Mouse (Mus musculus) limb, embryonic 12.5 days (tissue): ENCODE measurements around the gene Ppil6. TPM values are rescaled to one million over a fixed set of nuclear protein-coding genes. Genes with fewer than 3 reads are reported as not detected.
A peak's percentile ranks its signal among the peaks of the same experiment; 100 is the strongest.
"Not testable (repeated sequence)": the region's sequence is repeated elsewhere in the genome, so short reads cannot be mapped to it uniquely, and the experiment has no call there.

Source experiments
- ATAC-seq: fragments of 200-750 bp; cut with Nextera tagmentation; 2 replicates; pipeline ENCODE4 v1.8.0; 2017; ENCODE audit warnings: low read depth, moderate TSS enrichment; ENCODE audit not compliant: insufficient number of reproducible peaks, insufficient read depth, low FRiP score, low TSS enrichment
- H3K27ac ChIP-seq: fragments of 300-500 bp; sonication (generic); 2 replicates; pipeline ENCODE4 v1.5.1; 2016; ENCODE audit warnings: mild to moderate bottlenecking, moderate library complexity
- H3K27me3 ChIP-seq: fragments of 300-500 bp; sonication (generic); 2 replicates; pipeline ENCODE4 v1.6.1; 2016; ENCODE audit warnings: mild to moderate bottlenecking, moderate library complexity
- H3K36me3 ChIP-seq: fragments of 300-500 bp; sonication (generic); 2 replicates; pipeline ENCODE4 v1.6.1; 2016; ENCODE audit warnings: mild to moderate bottlenecking, moderate library complexity
- H3K4me1 ChIP-seq: fragments of 300-500 bp; sonication (generic); replicated peaks from 2 replicates; pipeline ENCODE4 v1.6.1; 2016
- H3K4me2 ChIP-seq: fragments of 300-500 bp; sonication (generic); 2 replicates; pipeline ENCODE4 v1.6.1; 2016; ENCODE audit warnings: mild to moderate bottlenecking, moderate library complexity
- H3K4me3 ChIP-seq: fragments of 300-500 bp; sonication (generic); replicated peaks from 2 replicates; pipeline ENCODE4 v1.5.1; 2016; ENCODE audit warnings: mild to moderate bottlenecking
- H3K9ac ChIP-seq: fragments of 300-500 bp; sonication (generic); replicated peaks from 2 replicates; pipeline ENCODE4 v1.6.1; 2016; ENCODE audit warnings: mild to moderate bottlenecking, moderate library complexity
- H3K9me3 ChIP-seq: fragments of 300-500 bp; sonication (generic); 2 replicates; pipeline ENCODE4 v1.6.1; 2016; ENCODE audit warnings: mild to moderate bottlenecking, moderate library complexity
- WGBS: fragments of 180-500 bp; shearing (Covaris S2); methylation state at CpG from one replicate; pipeline ENCODE4 v1.1.7; 2016; 5-methylcytosine and 5-hydroxymethylcytosine counted together
- polyA plus RNA-seq: library from polyadenylated mRNA; unstranded; fragments of >200 nt; fragmentation: Nextera tagmentation; extraction: Ambion mirVana; gene quantifications from 2 replicates; pipeline ENCODE4 v1.2.1, GENCODE M21; 2016

The Ppil6 gene
- polyA plus RNA-seq, 1 experiment from 2014 or later, result 0.60 TPM

- not testable (repeated sequence) for H3K27ac ChIP-seq, H3K9ac ChIP-seq, ATAC-seq, H3K9me3 ChIP-seq, H3K4me1 ChIP-seq, H3K4me2 ChIP-seq, H3K36me3 ChIP-seq, H3K27me3 ChIP-seq, H3K4me3 ChIP-seq
- WGBS, result 3% methylated on average over 3 of the region's 3 CpGs
Measured at GRCm38 (mm10) chr10:41505446-41505845, 15.2 kb downstream of the Ppil6 start.

DNA sequence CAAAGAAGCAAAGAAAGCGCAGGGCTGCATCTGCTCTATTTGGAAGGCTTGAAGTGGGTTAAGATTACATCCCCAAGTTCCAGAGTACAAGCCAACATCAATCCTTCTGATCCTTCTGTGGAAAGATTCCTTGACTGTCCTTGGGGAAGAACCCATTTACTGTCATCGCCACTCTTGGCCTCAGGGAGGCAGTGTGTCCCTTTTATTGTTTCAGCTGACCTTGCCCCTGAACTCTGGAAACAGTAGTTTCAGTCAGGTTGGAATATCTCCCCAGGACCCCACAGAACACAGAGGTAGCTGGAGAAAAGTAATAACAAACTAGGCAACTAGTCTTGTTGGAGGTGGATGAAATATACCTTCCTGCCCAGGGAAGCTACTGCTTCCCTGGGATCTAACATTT, 18.9 kb downstream of the Ppil6 start:
- ATAC-seq, result no peak
- H3K4me3 ChIP-seq, result no peak overlapping the region
- H3K27me3 ChIP-seq, result no peaks in the 10 kb centered on the region
- no peaks in the 10 kb centered on the region for H3K9me3 ChIP-seq
- WGBS, result 41% methylated on average over 2 of the region's 2 CpGs
- H3K4me2 ChIP-seq, result no peak overlapping the region
- H3K27ac ChIP-seq, result no peak overlapping the region
- H3K9ac ChIP-seq, result no peak overlapping the region
- no peaks in the 10 kb centered on the region for H3K36me3 ChIP-seq
- H3K4me1 ChIP-seq, result no peaks in the 10 kb centered on the region

GRCm38 (mm10) chr10:41514301-41514700, 24.1 kb downstream of the Ppil6 start:
- WGBS, result 78% methylated on average over 4 of the region's 4 CpGs
- no peaks in the 10 kb centered on the region for H3K36me3 ChIP-seq
- no peaks in the 10 kb centered on the region for H3K4me1 ChIP-seq
- H3K4me3 ChIP-seq, result no peak overlapping the region
- H3K4me2 ChIP-seq, result no peak overlapping the region
- ATAC-seq, result no peak
- no peaks in the 10 kb centered on the region for H3K9me3 ChIP-seq
- no peak overlapping the region for H3K9ac ChIP-seq
- no peak overlapping the region for H3K27ac ChIP-seq
- no peaks in the 10 kb centered on the region for H3K27me3 ChIP-seq

DNA sequence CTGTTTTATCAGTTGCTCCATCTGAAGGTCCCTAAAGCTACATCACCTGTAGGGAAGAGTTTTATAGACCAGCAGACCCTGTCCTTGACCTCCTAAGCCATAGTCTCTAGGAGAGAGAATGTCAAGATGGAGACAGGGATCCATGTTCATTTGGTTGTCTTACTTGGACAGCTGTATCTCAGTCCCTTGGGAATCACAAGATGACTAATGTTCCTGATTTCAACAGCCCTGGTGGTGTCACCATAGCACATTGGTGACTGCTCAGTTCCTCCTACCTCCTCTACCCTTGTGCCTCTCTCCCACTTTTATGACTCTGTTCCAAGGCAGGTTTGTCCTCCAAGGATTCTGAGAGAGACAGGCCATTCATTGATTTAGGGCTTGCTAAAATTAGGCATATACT, 24.7 kb downstream of the Ppil6 start:
- no peaks in the 10 kb centered on the region for H3K27me3 ChIP-seq
- ATAC-seq, result no peak
- no peak overlapping the region for H3K27ac ChIP-seq

DNA sequence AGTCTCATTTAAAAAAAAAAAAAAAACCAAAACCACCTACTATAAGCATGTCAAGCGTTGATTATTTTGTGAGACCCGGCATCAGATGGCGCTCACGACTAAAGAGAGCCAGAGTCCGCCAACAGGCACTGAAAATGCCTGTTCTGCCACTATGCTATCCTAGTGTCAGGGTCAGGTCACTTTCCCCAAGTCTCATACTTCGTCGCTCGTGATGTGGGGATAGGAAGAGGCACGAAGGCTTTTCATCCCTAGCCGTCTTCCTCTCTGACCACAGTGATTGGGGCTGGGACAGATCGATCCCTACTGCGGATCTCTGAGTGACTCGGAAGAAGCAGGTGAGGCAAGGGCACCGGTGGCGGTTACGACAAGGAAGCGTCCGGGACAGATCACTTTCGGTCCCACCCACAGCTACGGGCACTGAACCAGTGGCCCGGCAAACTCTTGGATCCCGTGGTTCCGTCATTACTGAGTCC, 28.3 kb downstream of the Ppil6 start:
- Histone ChIP-seq H3K4me3 (peak overlapping the region; percentile 91), H3K4me1 (peaks cover 24% of the 10 kb centered on the region), H3K4me2 (peak overlapping the region; percentile 78), H3K9ac (peak overlapping the region; percentile 95), H3K27ac (peak overlapping the region; percentile 97), H3K9me3 (no peaks in the 10 kb centered on the region), H3K36me3 (peaks cover 6% of the 10 kb centered on the region), H3K27me3 (no peaks in the 10 kb centered on the region)
- under 1% methylated on average over 23 of the region's 23 CpGs for WGBS
- peak; percentile 73 for ATAC-seq

More for the DNA sequence above, 24.7 kb downstream of the Ppil6 start:
- Histone ChIP-seq H3K4me2 (no peak overlapping the region), H3K9ac (no peak overlapping the region), H3K36me3 (no peaks in the 10 kb centered on the region), H3K9me3 (no peaks in the 10 kb centered on the region), H3K4me1 (no peaks in the 10 kb centered on the region), H3K4me3 (no peak overlapping the region)

DNA sequence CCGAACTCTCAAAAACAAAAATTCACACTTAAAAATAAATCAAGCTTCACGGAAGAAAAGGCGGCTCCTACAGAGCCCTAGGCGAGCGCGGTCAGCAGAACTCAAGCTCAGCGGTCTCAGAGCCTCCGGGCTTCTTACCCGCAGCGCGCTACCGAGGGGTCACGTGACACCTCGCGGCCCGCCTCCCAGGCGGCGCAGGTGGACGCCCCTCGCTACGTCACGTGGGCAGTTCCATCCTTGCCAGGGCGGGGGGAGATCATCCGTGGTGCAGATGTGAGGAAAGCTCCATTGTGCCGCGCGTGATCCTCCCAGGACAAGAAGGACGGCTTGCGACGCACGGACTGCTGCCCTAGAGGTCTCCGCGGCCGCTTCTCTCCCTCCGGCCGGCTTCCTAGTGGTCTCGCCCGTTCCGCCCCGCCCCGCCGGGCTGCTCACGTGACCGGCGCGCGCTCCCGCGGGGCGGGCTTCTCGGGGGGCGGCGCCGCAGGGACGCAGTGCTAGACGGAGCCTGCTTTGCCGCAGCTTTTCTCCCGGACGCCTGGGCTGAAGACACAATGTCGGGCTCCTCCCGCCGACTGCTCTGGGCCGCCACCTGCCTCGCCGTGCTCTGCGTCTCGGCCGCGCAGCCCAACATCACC, 28.9 kb downstream of the Ppil6 start, which contains the start of gene Cd164:
TSS of gene Cd164 (plus strand) at position 434 of the 638 bp plus-strand sequence.
- Histone ChIP-seq H3K27me3 (no peaks in the 10 kb centered on the region), H3K9ac (peak within 1 kb of the TSS; percentile 95), H3K4me3 (peak within 1 kb of the TSS; percentile 91), H3K36me3 (peaks cover 12% of the 10 kb centered on the region), H3K4me1 (peaks cover 24% of the 10 kb centered on the region), H3K4me2 (peak within 1 kb of the TSS; percentile 78), H3K27ac (peak within 1 kb of the TSS; percentile 97), H3K9me3 (no peaks in the 10 kb centered on the region)
- peak; percentile 94 for ATAC-seq
- under 1% methylated on average over 69 of the region's 69 CpGs for WGBS

DNA sequence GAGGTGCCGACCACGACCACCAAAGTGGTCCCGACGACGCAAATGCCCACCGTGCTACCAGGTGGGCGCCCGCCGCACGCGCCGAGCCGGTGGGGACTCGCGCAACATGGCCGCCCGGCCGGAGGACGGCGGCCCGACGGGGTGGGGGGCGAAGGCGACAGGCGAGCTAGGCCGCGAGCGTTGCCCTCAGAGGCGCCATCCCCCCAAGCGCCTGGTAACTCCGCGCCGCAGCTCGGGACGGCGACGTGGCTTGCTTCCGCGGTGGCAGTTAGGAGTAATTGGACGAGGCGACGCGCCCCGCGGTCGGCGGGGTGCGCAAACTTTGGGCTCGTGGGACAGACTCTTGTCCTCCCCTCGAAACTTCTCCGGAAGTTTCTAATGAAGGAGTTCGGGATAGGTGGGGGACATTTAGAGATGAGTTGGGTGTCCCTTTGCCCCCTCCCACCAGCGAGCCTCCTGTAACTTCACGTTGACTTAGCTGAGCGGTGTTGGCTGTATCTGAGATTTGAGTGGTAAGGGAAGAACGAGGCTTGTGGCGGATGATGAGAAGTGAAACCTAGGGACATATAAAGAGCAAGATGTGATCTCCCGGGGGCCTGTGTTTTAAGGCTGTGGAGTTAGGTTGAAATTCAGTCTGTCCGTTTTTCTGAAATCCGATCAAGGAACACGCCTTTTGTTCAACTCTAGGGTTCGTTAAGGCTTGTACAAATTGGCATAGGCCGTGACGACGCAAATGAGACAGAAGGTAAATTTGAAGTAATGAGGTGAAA, 29.6 kb downstream of the Ppil6 start:
- H3K27ac ChIP-seq, result peak overlapping the region; percentile 97
- H3K4me1 ChIP-seq, result peaks cover 24% of the 10 kb centered on the region
- H3K36me3 ChIP-seq, result peaks cover 19% of the 10 kb centered on the region
- no peaks in the 10 kb centered on the region for H3K9me3 ChIP-seq
- peak overlapping the region; percentile 78 for H3K4me2 ChIP-seq
- H3K4me3 ChIP-seq, result peak overlapping the region; percentile 91
- under 1% methylated on average over 65 of the region's 65 CpGs for WGBS
- ATAC-seq, result no peak; the same call in 1 of the 2 replicates
- H3K27me3 ChIP-seq, result no peaks in the 10 kb centered on the region
- H3K9ac ChIP-seq, result peak overlapping the region; percentile 95

DNA sequence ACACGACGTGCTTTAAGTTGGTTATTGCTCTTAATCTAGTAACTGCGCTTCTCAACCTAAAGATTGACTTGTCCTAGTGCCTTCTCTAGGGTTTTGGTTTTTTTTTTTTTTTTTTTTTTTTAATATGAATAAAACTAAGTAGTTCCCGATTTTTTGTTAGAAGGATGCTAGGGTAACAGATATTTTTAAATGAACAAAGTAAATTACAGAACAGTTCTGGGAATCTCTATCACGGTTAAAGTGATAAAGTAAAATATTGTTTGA, 30.1 kb downstream of the Ppil6 start:
- Histone ChIP-seq H3K27ac (no peak overlapping the region), H3K9me3 (no peaks in the 10 kb centered on the region), H3K4me2 (peak overlapping the region; percentile 78), H3K4me3 (peak overlapping the region; percentile 91), H3K27me3 (no peaks in the 10 kb centered on the region), H3K9ac (peak overlapping the region; percentile 95), H3K4me1 (peaks cover 24% of the 10 kb centered on the region), H3K36me3 (peaks cover 23% of the 10 kb centered on the region)
- 4% methylated on average over 5 of the region's 5 CpGs for WGBS
- ATAC-seq, result no peak

GRCm38 (mm10) chr10:41523386-41523785, 33.1 kb downstream of the Ppil6 start:
- Histone ChIP-seq H3K9ac (no peak overlapping the region), H3K4me1 (peaks cover 24% of the 10 kb centered on the region), H3K27me3 (no peaks in the 10 kb centered on the region), H3K9me3 (no peaks in the 10 kb centered on the region), H3K36me3 (peaks cover 42% of the 10 kb centered on the region), H3K4me2 (peak overlapping the region; percentile 4; the same call in 1 of the 2 replicates), H3K4me3 (no peak overlapping the region), H3K27ac (no peak overlapping the region)
- WGBS, result 81% methylated on average over 3 of the region's 3 CpGs
- ATAC-seq, result no peak

- H3K36me3 ChIP-seq, result peaks cover 63% of the 10 kb centered on the region
- ATAC-seq, result no peak
- no peak overlapping the region for H3K4me2 ChIP-seq
- H3K27ac ChIP-seq, result no peak overlapping the region
- peaks cover 23% of the 10 kb centered on the region for H3K4me1 ChIP-seq
- H3K9ac ChIP-seq, result no peak overlapping the region
- 83% methylated on average over 1 of the region's 1 CpGs for WGBS
- H3K27me3 ChIP-seq, result no peaks in the 10 kb centered on the region
- no peaks in the 10 kb centered on the region for H3K9me3 ChIP-seq
- H3K4me3 ChIP-seq, result no peak overlapping the region
Measured at GRCm38 (mm10) chr10:41525696-41526095, 35.5 kb downstream of the Ppil6 start.

GRCm38 (mm10) chr10:41529972-41530371, 39.7 kb downstream of the Ppil6 start:
- no peak overlapping the region for H3K27ac ChIP-seq
- H3K4me2 ChIP-seq, result no peak overlapping the region
- no peak for ATAC-seq
- no peaks in the 10 kb centered on the region for H3K27me3 ChIP-seq
- H3K36me3 ChIP-seq, result peaks cover 82% of the 10 kb centered on the region
- no peaks in the 10 kb centered on the region for H3K9me3 ChIP-seq
- no peaks in the 10 kb centered on the region for H3K4me1 ChIP-seq
- no peak overlapping the region for H3K4me3 ChIP-seq
- no peak overlapping the region for H3K9ac ChIP-seq
- WGBS, result 87% methylated on average over 5 of the region's 5 CpGs
